Mouse (Mus musculus) kidney, adult 2 months (tissue): ENCODE data around the gene Man2b2. TPM values are rescaled to one million over a fixed set of nuclear protein-coding genes. Genes with fewer than 3 reads are reported as not detected.

Experiments
- DNase-seq: peaks from one replicate; pipeline ENCODE4 v3.0.0; 2021
- H3K27ac ChIP-seq: fragments of 200-500 bp; 2 replicates; pipeline ENCODE4 v1.5.1; 2012; ENCODE audit warnings: low read depth, low read length, control low read depth, inconsistent platforms; ENCODE audit not compliant: insufficient read depth
- H3K27me3 ChIP-seq: fragments of 200-500 bp; replicated peaks from 2 replicates; pipeline ENCODE4 v1.6.1; 2012; ENCODE audit warnings: mild to moderate bottlenecking, moderate library complexity, low read length, inconsistent platforms; ENCODE audit not compliant: control insufficient read depth, insufficient read depth
- H3K36me3 ChIP-seq: fragments of 200-500 bp; 2 replicates; pipeline ENCODE4 v1.6.1; 2012; ENCODE audit warnings: mild to moderate bottlenecking, moderate library complexity, low read length, inconsistent platforms; ENCODE audit not compliant: control insufficient read depth, insufficient read depth
- H3K4me1 ChIP-seq: fragments of 200-500 bp; 2 replicates; pipeline ENCODE4 v1.6.1; 2011; ENCODE audit warnings: low read length; ENCODE audit not compliant: control insufficient read depth, insufficient read depth
- H3K4me3 ChIP-seq: fragments of 200-500 bp; 2 replicates; pipeline ENCODE4 v1.5.1; 2011; ENCODE audit warnings: mild to moderate bottlenecking, low read depth, low read length, control low read depth; ENCODE audit not compliant: insufficient read depth
- CTCF ChIP-seq: fragments of 200-500 bp; conservative IDR thresholded peaks from 2 replicates; pipeline ENCODE4 v1.5.1; 2011; ENCODE audit warnings: low read depth, mild to moderate bottlenecking, control low read depth, low read length, moderate library complexity, mixed read lengths; ENCODE audit not compliant: insufficient read depth, insufficient read length
- POLR2A ChIP-seq: fragments of 200-500 bp; IDR thresholded peaks from one replicate; pipeline ENCODE4 v1.6.1; 2011; ENCODE audit warnings: low read depth, low read length, control low read depth
- WGBS: fragments of 180-500 bp; shearing (Covaris S2); methylation state at CpG from one replicate; pipeline ENCODE4 v1.1.7; 2018; 5-methylcytosine and 5-hydroxymethylcytosine counted together
- polyA plus RNA-seq: library from polyadenylated mRNA; depleted of rRNA; stranded (reverse); fragments of >200 nt; gene quantifications from 2 replicates; pipeline ENCODE4 v1.2.3, GENCODE M21; 2012

The Man2b2 gene
- polyA plus RNA-seq, 1 experiment = 97.4 TPM

GRCm38 (mm10) chr5:36829098-36829497 is 1.4 kb downstream of the Man2b2 start:
- 78% methylated on average over 4 of the region's 4 CpGs for whole genome bisulfite sequencing
- no peak overlapping the region for H3K4me3 ChIP-seq
- no peaks in the 10 kb centered on the region for H3K36me3 ChIP-seq

GRCm38 (mm10) chr5:36822907-36823306 is 7.5 kb downstream of the Man2b2 start:
- no peaks in the 10 kb centered on the region for H3K27me3 ChIP-seq
- TF ChIP-seq POLR2A (no peak), CTCF (no peak)
- H3K27ac ChIP-seq = no peak overlapping the region
- 72% methylated on average over 4 of the region's 4 CpGs for WGBS
- no peaks in the 10 kb centered on the region for H3K4me1 ChIP-seq
- H3K36me3 ChIP-seq = no peaks in the 10 kb centered on the region
- no peak overlapping the region for H3K4me3 ChIP-seq
- no peak for DNase-seq

More at GRCm38 (mm10) chr5:36829098-36829497, 1.4 kb downstream of the Man2b2 start:
- DNase-seq = no peak
- Histone ChIP-seq H3K4me1 (no peaks in the 10 kb centered on the region), H3K27ac (no peak overlapping the region), H3K27me3 (no peaks in the 10 kb centered on the region)
- TF ChIP-seq POLR2A (no peak), CTCF (no peak)

- Histone ChIP-seq H3K27me3 (no peaks in the 10 kb centered on the region), H3K4me1 (no peaks in the 10 kb centered on the region), H3K4me3 (no peak overlapping the region), H3K36me3 (no peaks in the 10 kb centered on the region; the same call in 1 of the 2 replicates), H3K27ac (no peak overlapping the region)
- TF ChIP-seq CTCF = peak; percentile 81
- no peak for TF ChIP-seq POLR2A
- DNase-seq = peak; percentile 53
- WGBS = 56% methylated on average over 6 of the region's 6 CpGs
Observed at GRCm38 (mm10) chr5:36820142-36820541, 10.3 kb downstream of the Man2b2 start.

GRCm38 (mm10) chr5:36819742-36820141 is 10.7 kb downstream of the Man2b2 start:
- WGBS = 89% methylated on average over 5 of the region's 5 CpGs
- TF ChIP-seq CTCF (no peak), POLR2A (no peak)
- no peak for DNase-seq
- Histone ChIP-seq H3K36me3 (no peaks in the 10 kb centered on the region; the same call in 1 of the 2 replicates), H3K27ac (no peak overlapping the region), H3K4me3 (no peak overlapping the region), H3K27me3 (no peaks in the 10 kb centered on the region), H3K4me1 (no peaks in the 10 kb centered on the region)

- no peaks in the 10 kb centered on the region; the same call in 1 of the 2 replicates for H3K36me3 ChIP-seq
- 70% methylated on average over 3 of the region's 3 CpGs for WGBS
- DNase-seq = no peak
- no peaks in the 10 kb centered on the region for H3K4me1 ChIP-seq
- no peaks in the 10 kb centered on the region for H3K27me3 ChIP-seq
- TF ChIP-seq CTCF (0 out of 2 replicates have a peak, but pooled peaks have one; percentile 4), POLR2A (no peak)
- H3K4me3 ChIP-seq = no peak overlapping the region
- no peak overlapping the region for H3K27ac ChIP-seq
Observed at GRCm38 (mm10) chr5:36817738-36818137, 12.7 kb downstream of the Man2b2 start.

- no peak for DNase-seq
- Histone ChIP-seq H3K27me3 (no peaks in the 10 kb centered on the region), H3K4me3 (no peak overlapping the region), H3K36me3 (no peaks in the 10 kb centered on the region; the same call in 1 of the 2 replicates), H3K4me1 (no peaks in the 10 kb centered on the region), H3K27ac (no peak overlapping the region)
- TF ChIP-seq POLR2A (no peak), CTCF (no peak; the same call in 1 of the 2 replicates)
- WGBS = 71% methylated on average over 6 of the region's 6 CpGs
Observed at GRCm38 (mm10) chr5:36814554-36814953, 15.9 kb downstream of the Man2b2 start.

- Histone ChIP-seq H3K27ac (no peak overlapping the region), H3K36me3 (no peaks in the 10 kb centered on the region; the same call in 1 of the 2 replicates), H3K27me3 (no peaks in the 10 kb centered on the region), H3K4me1 (no peaks in the 10 kb centered on the region), H3K4me3 (no peak overlapping the region)
- peak; percentile 70 for DNase-seq
- 32% methylated on average over 3 of the region's 3 CpGs for WGBS
- TF ChIP-seq CTCF = peak; percentile 92
- TF ChIP-seq POLR2A = no peak
Observed at GRCm38 (mm10) chr5:36811413-36811812, 19.0 kb downstream of the Man2b2 start.
